Mouse (Mus musculus): ENCODE data around the gene Tmf1. TPM values are rescaled to one million over a fixed set of nuclear protein-coding genes. Genes with fewer than 3 reads are reported as not detected.

Tmf1 gene
- 17.3 and 21.5 TPM in 2 replicates for polyA plus RNA-seq (2015; fragmentation: Nextera tagmentation; extraction: Ambion mirVana)

GRCm38 (mm10) chr6:97178491-97179366, at the start of gene Tmf1:
Tmf1 (minus strand) TSS chr6:97179122.
- Histone ChIP-seq H3K4me3 (replicated peaks) (peak within 1 kb of the TSS; percentile 84), H3K27me3 (no peaks in the 10 kb centered on the region), H3K36me3 (peaks cover 17% of the 10 kb centered on the region), H3K9ac (peak within 1 kb of the TSS; percentile 93), H3K4me2 (peak within 1 kb of the TSS; percentile 82), H3K27ac (peak within 1 kb of the TSS; percentile 90), H3K9me3 (replicated peaks) (no peaks in the 10 kb centered on the region), H3K4me1 (replicated peaks) (peaks cover 44% of the 10 kb centered on the region)
- ATAC-seq (ENCODE audit: low read depth) (peak; percentile 97), DNase-seq (peak; percentile 92)
- WGBS (ENCODE audit: insufficient replicate concordance) = under 1% methylated on average over 77 of the region's 80 CpGs

- 86% methylated on average over 9 of the region's 9 CpGs for WGBS (ENCODE audit: insufficient replicate concordance)
- H3K4me2 ChIP-seq = no peak overlapping the region
- peaks cover 28% of the 10 kb centered on the region for H3K4me1 ChIP-seq (replicated peaks)
- H3K9ac ChIP-seq = no peak overlapping the region
- H3K4me3 ChIP-seq (replicated peaks) = no peak overlapping the region
- H3K27ac ChIP-seq = no peak overlapping the region
- peaks cover 37% of the 10 kb centered on the region for H3K36me3 ChIP-seq
- ATAC-seq (ENCODE audit: low read depth) = no peak
- no peak for DNase-seq
- no peaks in the 10 kb centered on the region for H3K27me3 ChIP-seq
- H3K9me3 ChIP-seq (replicated peaks) = no peaks in the 10 kb centered on the region
Observed at GRCm38 (mm10) chr6:97227067-97227847, 48.3 kb upstream of the Tmf1 start.

GRCm38 (mm10) chr6:97226083-97226491, 47.2 kb upstream of the Tmf1 start:
- Histone ChIP-seq H3K4me2 (no peak overlapping the region), H3K27me3 (no peaks in the 10 kb centered on the region), H3K4me1 (replicated peaks) (peaks cover 40% of the 10 kb centered on the region), H3K27ac (peak overlapping the region; percentile 27; the same call in 1 of the 2 replicates), H3K9ac (no peak overlapping the region), H3K9me3 (replicated peaks) (no peaks in the 10 kb centered on the region), H3K36me3 (peaks cover 27% of the 10 kb centered on the region), H3K4me3 (replicated peaks) (no peak overlapping the region)
- 43% methylated on average over 1 of the region's 1 CpGs for WGBS (ENCODE audit: insufficient replicate concordance)
- DNase-seq (no peak), ATAC-seq (ENCODE audit: low read depth) (peak; percentile 27; the same call in 1 of the 2 replicates)

GRCm38 (mm10) chr6:97224505-97224904, 45.6 kb upstream of the Tmf1 start:
- H3K4me1 ChIP-seq (replicated peaks) = peaks cover 44% of the 10 kb centered on the region
- DNase-seq = no peak
- H3K9me3 ChIP-seq (replicated peaks) = no peaks in the 10 kb centered on the region
- no peak overlapping the region for H3K4me2 ChIP-seq
- peaks cover 13% of the 10 kb centered on the region for H3K36me3 ChIP-seq
- no peak overlapping the region for H3K27ac ChIP-seq
- H3K9ac ChIP-seq = no peak overlapping the region
- H3K27me3 ChIP-seq = no peaks in the 10 kb centered on the region
- H3K4me3 ChIP-seq (replicated peaks) = no peak overlapping the region
- WGBS (ENCODE audit: insufficient replicate concordance) = 82% methylated on average over 8 of the region's 8 CpGs
- no peak for ATAC-seq (ENCODE audit: low read depth)

- Histone ChIP-seq H3K4me2 (no peak overlapping the region; the same call in 1 of the 2 replicates), H3K4me3 (replicated peaks) (no peak overlapping the region), H3K4me1 (replicated peaks) (peaks cover 49% of the 10 kb centered on the region), H3K9ac (no peak overlapping the region), H3K27me3 (no peaks in the 10 kb centered on the region), H3K27ac (no peak overlapping the region), H3K36me3 (peaks cover 9% of the 10 kb centered on the region), H3K9me3 (replicated peaks) (no peaks in the 10 kb centered on the region)
- WGBS (ENCODE audit: insufficient replicate concordance) = 46% methylated on average over 4 of the region's 4 CpGs
- DNase-seq (no peak), ATAC-seq (ENCODE audit: low read depth) (no peak)
Observed at GRCm38 (mm10) chr6:97223566-97223965, 44.6 kb upstream of the Tmf1 start.

- WGBS (ENCODE audit: insufficient replicate concordance) = 21% methylated on average over 5 of the region's 5 CpGs
- H3K4me1 ChIP-seq (replicated peaks) = peaks cover 49% of the 10 kb centered on the region
- peaks cover 9% of the 10 kb centered on the region for H3K36me3 ChIP-seq
- no peak overlapping the region for H3K9ac ChIP-seq
- peak overlapping the region; percentile 36 for H3K4me2 ChIP-seq
- ATAC-seq (ENCODE audit: low read depth) = peak; percentile 58
- no peak overlapping the region for H3K4me3 ChIP-seq (replicated peaks)
- H3K9me3 ChIP-seq (replicated peaks) = no peaks in the 10 kb centered on the region
- H3K27me3 ChIP-seq = no peaks in the 10 kb centered on the region
- DNase-seq = no peak
- H3K27ac ChIP-seq = no peak overlapping the region
Observed at GRCm38 (mm10) chr6:97222931-97223467, 44.1 kb upstream of the Tmf1 start.

GRCm38 (mm10) chr6:97222321-97222720, 43.4 kb upstream of the Tmf1 start:
- Histone ChIP-seq H3K9ac (0 out of 2 replicates have a peak overlapping the region, but pooled peaks have one; percentile 19), H3K36me3 (peaks cover 7% of the 10 kb centered on the region), H3K4me3 (replicated peaks) (no peak overlapping the region), H3K4me2 (peak overlapping the region; percentile 28), H3K27me3 (no peaks in the 10 kb centered on the region), H3K4me1 (replicated peaks) (peaks cover 49% of the 10 kb centered on the region), H3K9me3 (replicated peaks) (no peaks in the 10 kb centered on the region), H3K27ac (peak overlapping the region; percentile 18; the same call in 1 of the 2 replicates)
- DNase-seq (no peak), ATAC-seq (ENCODE audit: low read depth) (peak; percentile 55; the same call in 1 of the 2 replicates)
- 30% methylated on average over 6 of the region's 6 CpGs for WGBS (ENCODE audit: insufficient replicate concordance)

- H3K27me3 ChIP-seq = no peaks in the 10 kb centered on the region
- H3K27ac ChIP-seq = no peak overlapping the region; the same call in 1 of the 2 replicates
- no peak overlapping the region for H3K4me3 ChIP-seq (replicated peaks)
- H3K36me3 ChIP-seq = peaks cover 9% of the 10 kb centered on the region
- no peak for DNase-seq
- 45% methylated on average over 15 of the region's 15 CpGs for WGBS (ENCODE audit: insufficient replicate concordance)
- no peaks in the 10 kb centered on the region for H3K9me3 ChIP-seq (replicated peaks)
- H3K4me1 ChIP-seq (replicated peaks) = peaks cover 49% of the 10 kb centered on the region
- no peak overlapping the region for H3K9ac ChIP-seq
- no peak for ATAC-seq (ENCODE audit: low read depth)
- peak overlapping the region; percentile 28 for H3K4me2 ChIP-seq
Observed at GRCm38 (mm10) chr6:97221205-97222025, 42.5 kb upstream of the Tmf1 start.

- no peak overlapping the region for H3K4me2 ChIP-seq
- no peak for DNase-seq
- 65% methylated on average over 3 of the region's 5 CpGs for WGBS (ENCODE audit: insufficient replicate concordance)
Observed at GRCm38 (mm10) chr6:97220672-97221071, 41.8 kb upstream of the Tmf1 start.

GRCm38 (mm10) chr6:97216154-97216821, 37.4 kb upstream of the Tmf1 start:
- H3K4me3 ChIP-seq (replicated peaks) = no peak overlapping the region
- H3K4me1 ChIP-seq (replicated peaks) = peaks cover 53% of the 10 kb centered on the region
- H3K9me3 ChIP-seq (replicated peaks) = no peaks in the 10 kb centered on the region
- no peak overlapping the region for H3K4me2 ChIP-seq
- WGBS (ENCODE audit: insufficient replicate concordance) = 75% methylated on average over 4 of the region's 4 CpGs
- ATAC-seq (ENCODE audit: low read depth) (no peak), DNase-seq (no peak)
- 0 out of 2 replicates have a peak overlapping the region, but pooled peaks have one; percentile 5 for H3K27ac ChIP-seq
- H3K9ac ChIP-seq = no peak overlapping the region
- H3K27me3 ChIP-seq = no peaks in the 10 kb centered on the region
- H3K36me3 ChIP-seq = peaks cover 15% of the 10 kb centered on the region

More at GRCm38 (mm10) chr6:97220672-97221071, 41.8 kb upstream of the Tmf1 start:
- Histone ChIP-seq H3K4me3 (replicated peaks) (no peak overlapping the region), H3K9me3 (replicated peaks) (no peaks in the 10 kb centered on the region), H3K9ac (no peak overlapping the region), H3K4me1 (replicated peaks) (peaks cover 44% of the 10 kb centered on the region), H3K36me3 (peaks cover 9% of the 10 kb centered on the region), H3K27ac (no peak overlapping the region), H3K27me3 (no peaks in the 10 kb centered on the region)
- ATAC-seq (ENCODE audit: low read depth) = no peak

All from liver, embryonic 13.5 days (tissue).